ENCODE assay signal across 7 mouse cellular contexts in the genomic region with DNA sequence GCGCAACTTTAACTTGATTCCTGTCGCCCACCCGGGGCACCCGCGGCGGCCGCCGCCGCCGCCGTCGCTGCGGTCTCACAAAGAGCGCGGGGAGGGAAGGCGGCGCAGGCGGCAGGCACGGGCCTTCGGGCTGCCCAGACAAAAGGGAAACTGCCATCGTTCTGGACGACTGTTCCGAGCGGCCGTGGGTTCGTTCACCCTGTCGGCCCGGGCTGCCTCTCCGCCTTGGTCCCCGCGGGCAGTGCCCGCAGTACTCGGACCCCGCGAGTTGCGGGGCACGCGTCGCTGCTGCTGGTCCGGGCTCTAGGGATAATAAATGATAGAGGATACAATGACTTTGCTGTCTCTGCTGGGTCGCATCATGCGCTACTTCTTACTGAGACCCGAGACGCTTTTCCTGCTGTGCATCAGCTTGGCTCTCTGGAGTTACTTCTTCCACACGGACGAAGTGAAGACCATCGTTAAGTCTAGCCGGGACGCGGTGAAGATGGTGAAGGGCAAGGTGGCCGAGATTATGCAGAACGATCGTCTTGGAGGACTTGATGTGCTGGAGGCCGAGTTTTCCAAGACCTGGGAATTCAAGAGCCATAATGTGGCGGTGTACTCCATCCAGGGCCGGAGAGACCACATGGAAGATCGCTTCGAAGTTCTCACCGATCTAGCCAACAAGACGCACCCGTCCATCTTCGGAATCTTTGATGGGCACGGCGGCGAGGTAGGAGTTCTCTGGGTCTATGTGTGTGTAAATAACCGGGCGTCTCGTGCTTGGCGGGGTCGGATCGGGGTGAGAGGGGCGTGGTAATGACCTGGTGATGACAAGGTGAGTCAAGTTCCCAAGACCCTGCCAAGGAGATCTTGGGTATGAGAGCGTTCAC. TPM values are rescaled to one million over a fixed set of nuclear protein-coding genes. Genes with fewer than 3 reads are reported as not detected.
DNase-seq lines count a peak whose midpoint lies in the region; ATAC-seq and TF ChIP-seq lines count a peak whose summit lies in the region.

No protein-coding gene starts in this region.

- TF ChIP-seq CTCF in ES-Bruce4 (IDR thresholded peaks at IDR 0.05; ENCODE audit: low read depth, low read length) = no peak

- DNase-seq in B cell, adult 2 months = peak; percentile 50 to 56
- peak; percentile 68 to 78 for DNase-seq in cerebellum, postnatal 10 days
- DNase-seq in lung, postnatal 36 days = peak; percentile 30
- DNase-seq in spleen, postnatal 4 days (ENCODE audit: low spot score in 2 of 2) = peak; percentile 56 to 75

- TF ChIP-seq POLR2A in ES-Bruce4 (IDR thresholded peaks at IDR 0.05; ENCODE audit: insufficient read depth, low read length) = no peak

- no peaks in the 10 kb centered on the region for H3K9me3 ChIP-seq in ES-Bruce4 (replicated peaks; ENCODE audit: control insufficient read depth, insufficient read depth, low read length, poor library complexity, severe bottlenecking)
- no peaks in the 10 kb centered on the region for H3K9me3 ChIP-seq in kidney, embryonic 14.5 days (ENCODE audit: control insufficient read depth, low read length)

- no peaks in the 10 kb centered on the region for H3K36me3 ChIP-seq in ES-Bruce4 (ENCODE audit: control insufficient read depth, insufficient read depth, low read length, poor library complexity, severe bottlenecking)
- H3K36me3 ChIP-seq in kidney, embryonic 14.5 days (ENCODE audit: control insufficient read depth, insufficient read depth, low read length) = no peaks in the 10 kb centered on the region

- peak overlapping the region; percentile 96 for H3K9ac ChIP-seq in ES-Bruce4 (ENCODE audit: low read depth, poor library complexity, severe bottlenecking)
- H3K9ac ChIP-seq in kidney, embryonic 14.5 days (ENCODE audit: low read depth, low read length) = peak overlapping the region; percentile 84

- no peak for TF ChIP-seq EP300 in ES-Bruce4 (IDR thresholded peaks at IDR 0.05; ENCODE audit: insufficient read depth, low read depth, low read length)

- under 1% methylated on average over 61 of the region's 73 CpGs for WGBS in kidney, embryonic 14.5 days

- no peak overlapping the region for H3K27ac ChIP-seq in ES-Bruce4 (ENCODE audit: insufficient read depth, low read length)
- H3K27ac ChIP-seq in kidney, embryonic 14.5 days (ENCODE audit: low read depth, low read length) = no peak overlapping the region

- ATAC-seq in granulocyte monocyte progenitor cell, adult 5-6 weeks (replicated peaks; ENCODE audit: poor library complexity, severe bottlenecking) = peak; percentile 29
- peak; percentile 24; the same call in 1 of the 2 replicates for ATAC-seq in kidney, embryonic 14.5 days (ENCODE audit: low FRiP score, low TSS enrichment)

- no peaks in the 10 kb centered on the region for H3K27me3 ChIP-seq in ES-Bruce4 (ENCODE audit: control insufficient read depth, insufficient read depth, low read length, poor library complexity, severe bottlenecking)
- no peaks in the 10 kb centered on the region for H3K27me3 ChIP-seq in kidney, embryonic 14.5 days (ENCODE audit: control insufficient read depth, insufficient read depth, low read length)

- H3K4me3 ChIP-seq in ES-Bruce4 (ENCODE audit: low read depth, low read length) = peak overlapping the region; percentile 92
- peak overlapping the region; percentile 60 for H3K4me3 ChIP-seq in kidney, embryonic 14.5 days (ENCODE audit: low read length)

- peak overlapping the region; percentile 96 for H3K4me2 ChIP-seq in kidney, embryonic 14.5 days (replicated peaks; ENCODE audit: low read depth, low read length)

- H3K4me1 ChIP-seq in ES-Bruce4 (ENCODE audit: control insufficient read depth, insufficient read depth, low read length) = no peaks in the 10 kb centered on the region
- peaks cover 15% of the 10 kb centered on the region for H3K4me1 ChIP-seq in kidney, embryonic 14.5 days (ENCODE audit: control insufficient read depth, insufficient read depth, low read length)

RNA-seq across cellular contexts. Expression of a gene that starts 0.8 kb away (rescaled TPM):
- polyA plus RNA-seq in ES-Bruce4 (2011; ENCODE audit: insufficient read depth, insufficient read length, low read depth, missing spikeins) = 3.3 and 3.5 TPM in 2 replicates
- 0.62 and 1.3 TPM in 2 replicates for total RNA-seq in granulocyte monocyte progenitor cell, adult 5-6 weeks (2014; fragmentation: Nextera tagmentation)
- total RNA-seq in granulocyte monocyte progenitor cell, adult 5-6 weeks (2017) = 0.72 and 0.78 TPM in 2 replicates
- 4.8 and 6.7 TPM in 2 replicates for polyA plus RNA-seq in kidney, embryonic 14.5 days (2014; fragmentation: Nextera tagmentation; extraction: Ambion mirVana)
